Mouse (Mus musculus): ENCODE results near the gene Pla2g4f. TPM values are rescaled to one million over a fixed set of nuclear protein-coding genes. Genes with fewer than 3 reads are reported as not detected.

The Pla2g4f gene
- polyA plus RNA-seq, 1 experiment from 2014 or later: 12.6 TPM

DNA sequence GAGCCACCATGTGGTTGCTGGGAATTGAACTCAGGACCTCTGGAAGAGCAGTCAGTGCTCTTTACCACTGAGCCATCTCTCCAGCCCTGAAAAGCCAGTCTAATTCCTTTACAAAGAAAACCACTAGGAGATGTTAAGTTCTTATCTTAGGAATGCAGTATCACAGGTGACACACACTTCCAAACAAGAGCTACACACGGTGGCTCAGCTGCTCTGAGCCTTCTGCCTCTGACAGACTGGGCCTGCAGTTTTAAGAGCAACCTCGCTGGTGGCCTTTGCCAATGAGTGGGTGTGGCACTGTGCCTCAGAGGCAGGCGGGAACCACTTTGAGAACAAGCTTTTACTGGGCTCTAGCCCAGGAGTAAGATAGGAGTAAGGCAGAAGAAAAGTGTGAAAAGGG, 9.9 kb downstream of the Pla2g4f start:
- no peak overlapping the region for H3K9ac ChIP-seq
- H3K4me1 ChIP-seq: no peaks in the 10 kb centered on the region
- no peak overlapping the region for H3K4me2 ChIP-seq (replicated peaks)
- H3K36me3 ChIP-seq: no peaks in the 10 kb centered on the region
- no peaks in the 10 kb centered on the region for H3K9me3 ChIP-seq (replicated peaks)
- no peaks in the 10 kb centered on the region for H3K27me3 ChIP-seq
- H3K27ac ChIP-seq (replicated peaks): no peak overlapping the region
- 28% methylated on average over 3 of the region's 3 CpGs for WGBS
- no peak for ATAC-seq (ENCODE audit: insufficient number of reproducible peaks, low FRiP score, low TSS enrichment, low read depth)
- no peak overlapping the region for H3K4me3 ChIP-seq (replicated peaks)

GRCm38 (mm10) chr2:120301076-120301475, 12.9 kb downstream of the Pla2g4f start:
- Histone ChIP-seq H3K4me1 (no peaks in the 10 kb centered on the region), H3K4me2 (replicated peaks) (no peak overlapping the region), H3K4me3 (replicated peaks) (no peak overlapping the region), H3K9ac (no peak overlapping the region), H3K9me3 (replicated peaks) (no peaks in the 10 kb centered on the region), H3K36me3 (no peaks in the 10 kb centered on the region), H3K27ac (replicated peaks) (no peak overlapping the region), H3K27me3 (no peaks in the 10 kb centered on the region)
- 90% methylated on average over 6 of the region's 6 CpGs for WGBS
- ATAC-seq (ENCODE audit: insufficient number of reproducible peaks, low FRiP score, low TSS enrichment, low read depth): no peak

GRCm38 (mm10) chr2:120299866-120300265, 14.1 kb downstream of the Pla2g4f start:
- H3K4me1 ChIP-seq: no peaks in the 10 kb centered on the region
- H3K9ac ChIP-seq: no peak overlapping the region
- no peaks in the 10 kb centered on the region for H3K36me3 ChIP-seq
- H3K27ac ChIP-seq (replicated peaks): no peak overlapping the region
- H3K4me3 ChIP-seq (replicated peaks): no peak overlapping the region
- WGBS: 76% methylated on average over 4 of the region's 4 CpGs
- H3K27me3 ChIP-seq: no peaks in the 10 kb centered on the region
- peak; percentile 51; the same call in 1 of the 2 replicates for ATAC-seq (ENCODE audit: insufficient number of reproducible peaks, low FRiP score, low TSS enrichment, low read depth)
- H3K9me3 ChIP-seq (replicated peaks): no peaks in the 10 kb centered on the region
- no peak overlapping the region for H3K4me2 ChIP-seq (replicated peaks)

- no peak overlapping the region for H3K27ac ChIP-seq (replicated peaks)
- H3K4me2 ChIP-seq (replicated peaks): no peak overlapping the region
- no peaks in the 10 kb centered on the region for H3K9me3 ChIP-seq (replicated peaks)
- H3K36me3 ChIP-seq: no peaks in the 10 kb centered on the region
- no peaks in the 10 kb centered on the region for H3K4me1 ChIP-seq
- no peak overlapping the region for H3K4me3 ChIP-seq (replicated peaks)
- ATAC-seq (ENCODE audit: insufficient number of reproducible peaks, low FRiP score, low TSS enrichment, low read depth): no peak
- no peak overlapping the region for H3K9ac ChIP-seq
- H3K27me3 ChIP-seq: no peaks in the 10 kb centered on the region
- WGBS: 22% methylated on average over 2 of the region's 2 CpGs
These were observed 17.8 kb downstream of the Pla2g4f start for GRCm38 (mm10) chr2:120296160-120296559.

GRCm38 (mm10) chr2:120291471-120292078, 22.4 kb downstream of the Pla2g4f start:
- H3K9me3 ChIP-seq (replicated peaks): no peaks in the 10 kb centered on the region
- no peaks in the 10 kb centered on the region for H3K27me3 ChIP-seq
- no peaks in the 10 kb centered on the region for H3K36me3 ChIP-seq
- no peak overlapping the region for H3K4me3 ChIP-seq (replicated peaks)
- ATAC-seq (ENCODE audit: insufficient number of reproducible peaks, low FRiP score, low TSS enrichment, low read depth): no peak
- H3K9ac ChIP-seq: no peak overlapping the region
- no peaks in the 10 kb centered on the region for H3K4me1 ChIP-seq
- H3K4me2 ChIP-seq (replicated peaks): no peak overlapping the region
- 83% methylated on average over 8 of the region's 9 CpGs for WGBS
- no peak overlapping the region for H3K27ac ChIP-seq (replicated peaks)

DNA sequence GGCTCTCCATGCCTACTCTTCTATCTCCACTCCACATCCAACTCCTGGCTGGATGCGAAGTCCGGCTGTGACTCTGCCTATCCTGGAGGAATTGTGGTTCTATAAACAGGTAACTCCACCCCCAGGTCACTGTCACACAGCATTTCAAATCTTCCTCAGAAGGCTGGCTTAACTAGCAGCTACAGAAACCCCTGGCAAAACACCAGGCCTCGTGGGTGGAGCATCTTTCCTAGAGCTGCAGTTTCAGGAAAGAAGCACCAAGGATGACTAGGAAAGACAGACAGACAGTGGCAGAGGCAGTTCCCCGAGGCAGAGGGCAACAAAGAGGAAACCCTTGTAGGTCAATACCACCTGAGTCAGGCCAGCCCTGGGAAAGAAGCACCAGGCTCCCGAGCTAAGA, 25.0 kb downstream of the Pla2g4f start, which contains the start of gene Pla2g4d:
TSS of gene Pla2g4d (minus strand) at position 203 of the 400 bp plus-strand sequence.
- no peak for ATAC-seq (ENCODE audit: insufficient number of reproducible peaks, low FRiP score, low TSS enrichment, low read depth)
- no peaks in the 10 kb centered on the region for H3K27me3 ChIP-seq
- no peaks in the 10 kb centered on the region for H3K36me3 ChIP-seq
- no peak within 1 kb of the TSS for H3K4me3 ChIP-seq (replicated peaks)
- H3K4me1 ChIP-seq: no peaks in the 10 kb centered on the region
- no peak within 1 kb of the TSS for H3K9ac ChIP-seq
- H3K4me2 ChIP-seq (replicated peaks): no peak within 1 kb of the TSS
- no peaks in the 10 kb centered on the region for H3K9me3 ChIP-seq (replicated peaks)
- WGBS: 70% methylated on average over 5 of the region's 5 CpGs
- no peak within 1 kb of the TSS for H3K27ac ChIP-seq (replicated peaks)

DNA sequence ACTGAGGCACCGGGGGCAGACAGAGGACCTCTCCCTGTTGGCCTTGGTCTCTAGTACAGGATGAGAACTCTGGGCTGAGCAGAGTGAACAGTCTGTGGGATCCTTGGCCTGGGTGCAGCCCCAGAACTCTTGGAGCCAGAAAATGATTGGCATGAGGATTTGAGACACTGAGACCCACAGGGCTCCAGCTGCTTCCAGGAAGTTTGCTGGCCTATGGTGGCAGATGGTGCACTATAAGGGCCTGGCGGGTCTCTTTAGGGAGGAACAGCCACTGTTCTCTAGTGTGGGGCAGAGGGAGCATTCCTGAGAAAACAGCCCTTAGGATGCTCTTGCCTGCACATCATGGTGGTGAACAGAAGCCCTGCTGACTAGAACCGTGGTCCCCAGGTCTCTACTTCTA, 25.6 kb downstream of the Pla2g4f start:
- Histone ChIP-seq H3K9ac (no peak overlapping the region), H3K4me3 (replicated peaks) (no peak overlapping the region), H3K4me1 (no peaks in the 10 kb centered on the region), H3K27me3 (no peaks in the 10 kb centered on the region), H3K4me2 (replicated peaks) (no peak overlapping the region), H3K9me3 (replicated peaks) (no peaks in the 10 kb centered on the region), H3K27ac (replicated peaks) (no peak overlapping the region), H3K36me3 (no peaks in the 10 kb centered on the region)
- 86% methylated on average over 3 of the region's 3 CpGs for WGBS
- no peak for ATAC-seq (ENCODE audit: insufficient number of reproducible peaks, low FRiP score, low TSS enrichment, low read depth)

- no peak overlapping the region for H3K4me2 ChIP-seq (replicated peaks)
- H3K27me3 ChIP-seq: no peaks in the 10 kb centered on the region
- H3K4me3 ChIP-seq (replicated peaks): no peak overlapping the region
- 62% methylated on average over 4 of the region's 4 CpGs for WGBS
- no peaks in the 10 kb centered on the region for H3K36me3 ChIP-seq
- ATAC-seq (ENCODE audit: insufficient number of reproducible peaks, low FRiP score, low TSS enrichment, low read depth): no peak
- H3K4me1 ChIP-seq: no peaks in the 10 kb centered on the region
- no peak overlapping the region for H3K27ac ChIP-seq (replicated peaks)
- no peaks in the 10 kb centered on the region for H3K9me3 ChIP-seq (replicated peaks)
- H3K9ac ChIP-seq: no peak overlapping the region
These were observed 28.3 kb downstream of the Pla2g4f start for GRCm38 (mm10) chr2:120285639-120286038.

GRCm38 (mm10) chr2:120284705-120285104, 29.3 kb downstream of the Pla2g4f start:
- no peak overlapping the region for H3K4me2 ChIP-seq (replicated peaks)

DNA sequence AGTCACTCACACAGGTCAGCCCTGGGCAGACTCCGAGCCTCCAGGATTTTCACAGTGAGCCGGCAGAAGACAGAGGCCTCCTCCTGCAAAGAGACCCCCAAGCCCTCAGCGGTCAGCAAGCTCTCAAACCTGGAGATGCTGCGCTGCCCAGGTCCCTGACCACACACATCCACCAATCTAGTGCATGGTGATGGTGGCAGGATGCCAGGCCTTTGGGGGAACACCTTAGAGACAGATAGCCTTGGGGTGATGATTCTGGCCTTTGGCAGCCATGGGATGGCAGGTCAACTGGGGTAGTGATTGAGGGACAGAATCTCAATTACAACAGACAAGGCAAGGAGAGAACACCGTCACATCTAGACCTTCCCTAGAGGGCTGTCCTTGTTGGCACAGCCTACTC, 29.9 kb downstream of the Pla2g4f start:
- Histone ChIP-seq H3K9me3 (replicated peaks) (no peaks in the 10 kb centered on the region), H3K4me3 (replicated peaks) (no peak overlapping the region), H3K9ac (no peak overlapping the region), H3K4me2 (replicated peaks) (no peak overlapping the region), H3K27me3 (no peaks in the 10 kb centered on the region), H3K27ac (replicated peaks) (no peak overlapping the region), H3K4me1 (no peaks in the 10 kb centered on the region), H3K36me3 (no peaks in the 10 kb centered on the region)
- WGBS: 81% methylated on average over 5 of the region's 5 CpGs
- ATAC-seq (ENCODE audit: insufficient number of reproducible peaks, low FRiP score, low TSS enrichment, low read depth): no peak

More at GRCm38 (mm10) chr2:120284705-120285104, 29.3 kb downstream of the Pla2g4f start:
- H3K4me1 ChIP-seq: no peaks in the 10 kb centered on the region
- no peak for ATAC-seq (ENCODE audit: insufficient number of reproducible peaks, low FRiP score, low TSS enrichment, low read depth)
- H3K4me3 ChIP-seq (replicated peaks): no peak overlapping the region
- H3K27ac ChIP-seq (replicated peaks): no peak overlapping the region
- no peak overlapping the region for H3K9ac ChIP-seq
- no peaks in the 10 kb centered on the region for H3K36me3 ChIP-seq
- no peaks in the 10 kb centered on the region for H3K27me3 ChIP-seq
- H3K9me3 ChIP-seq (replicated peaks): no peaks in the 10 kb centered on the region

DNA sequence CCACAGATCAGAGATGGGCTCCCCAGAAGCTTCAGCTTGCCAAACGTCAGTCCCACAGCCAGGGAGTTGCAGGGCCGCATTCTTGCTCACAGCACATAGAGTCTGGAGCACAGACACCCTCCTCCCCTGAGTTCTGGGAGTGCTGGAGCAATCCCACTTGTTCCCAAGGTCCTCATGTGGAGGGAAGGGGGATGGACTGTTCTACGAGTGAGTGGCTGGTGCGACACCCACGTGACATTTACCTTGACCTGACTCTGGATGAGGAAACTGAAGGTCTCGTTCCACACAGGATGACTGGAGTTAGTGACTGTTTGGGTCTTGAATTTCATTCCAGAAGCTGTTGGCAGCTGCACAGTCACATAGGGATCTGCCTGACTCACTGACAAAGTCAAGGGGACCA, 30.4 kb downstream of the Pla2g4f start:
- H3K9me3 ChIP-seq (replicated peaks): no peaks in the 10 kb centered on the region
- ATAC-seq (ENCODE audit: insufficient number of reproducible peaks, low FRiP score, low TSS enrichment, low read depth): no peak
- H3K36me3 ChIP-seq: no peaks in the 10 kb centered on the region
- H3K27ac ChIP-seq (replicated peaks): no peak overlapping the region
- H3K4me1 ChIP-seq: no peaks in the 10 kb centered on the region
- no peak overlapping the region for H3K4me2 ChIP-seq (replicated peaks)
- H3K27me3 ChIP-seq: no peaks in the 10 kb centered on the region
- H3K9ac ChIP-seq: no peak overlapping the region
- H3K4me3 ChIP-seq (replicated peaks): no peak overlapping the region
- 31% methylated on average over 6 of the region's 6 CpGs for WGBS

DNA sequence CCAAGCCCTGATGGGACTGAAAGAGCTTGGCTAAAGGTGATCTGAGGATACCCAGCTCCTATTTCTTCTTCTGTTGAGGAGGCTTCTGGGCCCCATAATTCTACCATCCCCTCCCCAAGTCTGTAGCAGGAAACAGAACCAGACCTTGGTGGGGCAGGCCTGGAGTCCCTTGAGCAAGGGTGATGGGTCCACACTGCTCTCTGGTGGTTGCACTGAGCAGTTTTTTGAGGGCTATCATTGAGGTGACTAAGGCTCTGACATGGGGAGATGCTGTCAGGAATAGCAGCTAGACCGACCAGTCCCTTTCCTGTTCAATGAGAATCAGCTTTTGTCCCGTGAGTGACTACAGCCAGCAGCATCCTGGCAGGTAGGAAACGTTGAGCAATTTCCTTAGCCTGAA, 32.7 kb downstream of the Pla2g4f start:
- Histone ChIP-seq H3K4me3 (replicated peaks) (no peak overlapping the region), H3K4me2 (replicated peaks) (no peak overlapping the region), H3K4me1 (no peaks in the 10 kb centered on the region), H3K36me3 (no peaks in the 10 kb centered on the region), H3K9me3 (replicated peaks) (no peaks in the 10 kb centered on the region), H3K9ac (no peak overlapping the region), H3K27ac (replicated peaks) (no peak overlapping the region), H3K27me3 (no peaks in the 10 kb centered on the region)
- 55% methylated on average over 3 of the region's 3 CpGs for WGBS
- no peak for ATAC-seq (ENCODE audit: insufficient number of reproducible peaks, low FRiP score, low TSS enrichment, low read depth)
